Mouse (Mus musculus): ENCODE measurements around the gene Tbx1.

Gene Tbx1

DNA sequence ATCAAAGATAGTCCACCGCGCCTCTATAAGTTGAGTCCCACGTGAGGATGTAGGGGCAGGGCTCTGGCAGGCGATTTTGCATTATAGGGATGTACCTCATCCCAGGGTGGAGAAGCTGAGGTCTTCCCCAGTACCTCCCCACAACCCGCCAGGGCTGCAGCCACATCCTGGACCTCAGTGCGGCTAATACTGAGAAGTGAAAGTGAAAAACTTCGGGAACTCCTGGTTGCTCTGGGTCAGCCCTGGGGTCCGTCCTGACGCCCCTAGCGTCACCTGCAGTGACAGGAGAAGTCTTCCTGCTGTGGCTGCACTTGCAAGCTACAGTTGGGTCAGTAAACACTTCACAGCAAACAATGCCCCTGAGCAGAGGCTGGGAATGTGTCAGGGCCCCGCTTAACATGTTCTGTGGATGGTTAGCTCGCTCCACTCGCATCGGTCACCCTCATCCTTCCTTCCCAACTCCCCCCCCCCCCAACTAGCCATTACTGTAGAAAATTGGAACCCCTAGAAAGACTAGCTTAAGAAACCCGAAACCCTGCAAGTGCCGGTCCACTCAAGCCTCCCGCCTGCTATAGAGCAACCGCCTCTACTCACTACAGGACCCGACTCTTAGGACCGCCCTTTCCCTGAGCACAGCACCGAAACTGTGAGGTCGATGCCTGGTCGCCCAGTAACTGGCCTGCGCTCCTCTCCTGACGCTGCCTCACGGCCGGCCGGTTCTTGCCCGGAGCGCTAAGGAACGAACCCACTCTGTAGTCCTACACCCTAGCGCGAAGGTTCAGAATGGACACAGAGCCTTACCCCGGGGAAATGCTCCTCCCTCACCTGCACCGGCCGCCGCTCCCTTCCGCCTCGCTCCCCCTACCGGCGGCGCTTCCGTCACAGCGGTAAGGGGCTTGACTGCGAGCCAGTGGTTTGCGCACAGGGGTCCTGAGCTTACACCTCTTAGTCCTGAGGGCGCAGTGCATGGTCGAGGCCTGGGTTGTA, at the start of gene Tbx1:
Gene Tbx1 (minus strand): TSS at position 868 of the 987 bp plus-strand sequence.
- peak in 1 of 2 experiments; percentile 51 for DNase-seq

DNA sequence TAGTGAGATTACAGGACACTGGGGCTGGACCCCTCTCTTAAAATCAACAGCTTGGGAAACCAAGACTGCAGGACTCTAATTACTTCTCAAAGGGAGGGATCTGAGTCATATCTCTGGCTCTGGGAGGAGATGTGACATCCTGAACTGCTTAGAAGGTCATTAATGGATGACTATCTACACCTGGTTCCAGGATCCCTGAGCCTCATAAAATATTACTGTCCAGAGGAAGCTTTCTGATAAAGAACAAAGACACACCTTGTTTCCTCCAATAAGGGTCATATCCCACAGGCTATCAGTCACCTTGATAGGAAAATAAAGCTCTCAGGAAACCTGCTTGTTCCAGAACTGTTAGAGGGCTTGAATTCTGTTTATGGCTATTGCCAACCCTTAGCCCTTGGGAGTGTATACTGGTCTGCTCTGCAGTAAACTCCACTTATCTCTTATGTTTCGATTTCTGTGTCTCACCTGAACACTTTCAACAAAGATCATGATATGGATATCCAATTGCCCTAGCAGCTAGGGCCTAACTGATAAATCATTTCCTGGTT, 49.0 kb upstream of the Tbx1 start:
- DNase-seq = no peak

DNA sequence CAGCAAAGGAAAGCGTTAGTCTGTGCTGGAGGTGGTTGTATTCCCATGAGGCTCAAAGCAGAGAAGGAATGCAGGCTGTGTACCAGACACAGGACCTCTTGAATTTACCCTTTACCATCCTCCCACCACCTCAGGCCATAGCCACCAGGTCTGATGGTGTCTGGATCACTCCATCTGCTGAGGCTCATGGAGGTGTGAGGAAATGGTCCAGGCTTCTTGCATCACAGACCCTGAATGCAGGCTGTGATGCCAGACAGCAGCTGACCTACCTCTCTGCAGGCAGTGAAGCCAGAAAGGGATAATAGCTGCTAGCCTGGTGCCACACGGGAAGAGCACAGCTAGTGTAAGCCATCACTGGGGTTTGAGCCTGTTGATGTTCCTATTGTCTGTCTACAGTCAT, 47.9 kb upstream of the Tbx1 start:
- DNase-seq = no peak

DNA sequence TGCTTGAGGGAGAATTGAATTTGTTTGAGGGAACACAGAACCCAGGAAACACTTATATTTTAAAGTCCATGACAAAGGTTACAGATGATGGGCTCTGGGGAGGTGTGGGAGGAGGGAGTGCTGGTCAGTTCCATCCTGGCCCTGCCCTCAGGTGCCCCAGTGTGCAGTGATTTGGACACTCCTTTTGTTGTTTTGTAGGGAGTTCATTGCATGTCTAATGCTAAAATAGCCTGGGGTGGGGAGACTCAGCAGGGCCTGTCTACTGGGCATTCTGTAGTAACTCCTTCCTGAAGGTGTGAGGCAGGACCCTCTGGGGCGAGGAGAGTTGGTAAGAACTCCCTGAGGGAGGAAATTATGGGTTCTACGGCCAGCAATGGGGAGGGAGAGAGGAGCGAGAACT, 46.3 kb upstream of the Tbx1 start:
- DNase-seq = no peak

- no peak for DNase-seq
These were observed 45.9 kb upstream of the Tbx1 start for GRCm38 (mm10) chr16:18636401-18636800.

DNA sequence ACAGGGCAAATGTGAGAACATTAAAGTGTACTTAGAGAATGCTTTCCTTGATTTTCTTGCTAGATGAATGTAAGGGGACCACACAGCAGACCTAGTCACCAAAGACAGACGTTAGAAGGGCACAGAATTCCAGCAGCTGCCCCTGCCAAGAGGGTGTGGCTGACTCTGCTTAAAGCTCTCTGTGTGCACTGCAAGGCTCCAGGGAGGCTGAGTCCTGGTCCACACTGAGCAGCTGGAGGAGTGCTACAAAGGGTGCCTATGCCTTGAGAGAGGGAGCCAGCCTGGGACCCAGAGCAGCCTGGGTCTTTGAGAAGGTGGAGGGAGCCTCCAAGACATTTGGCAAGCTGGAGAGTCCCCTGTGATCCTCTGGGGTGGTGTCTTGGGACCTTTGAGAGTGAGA, 42.9 kb upstream of the Tbx1 start:
- no peak for DNase-seq

- DNase-seq = no peak
These were observed 42.3 kb upstream of the Tbx1 start for GRCm38 (mm10) chr16:18632816-18633215.

GRCm38 (mm10) chr16:18632059-18632458, 41.6 kb upstream of the Tbx1 start:
- no peak for DNase-seq

- DNase-seq = no peak
These were observed 40.7 kb upstream of the Tbx1 start for GRCm38 (mm10) chr16:18631141-18631540.

GRCm38 (mm10) chr16:18630291-18630690, 39.8 kb upstream of the Tbx1 start:
- DNase-seq = no peak

DNA sequence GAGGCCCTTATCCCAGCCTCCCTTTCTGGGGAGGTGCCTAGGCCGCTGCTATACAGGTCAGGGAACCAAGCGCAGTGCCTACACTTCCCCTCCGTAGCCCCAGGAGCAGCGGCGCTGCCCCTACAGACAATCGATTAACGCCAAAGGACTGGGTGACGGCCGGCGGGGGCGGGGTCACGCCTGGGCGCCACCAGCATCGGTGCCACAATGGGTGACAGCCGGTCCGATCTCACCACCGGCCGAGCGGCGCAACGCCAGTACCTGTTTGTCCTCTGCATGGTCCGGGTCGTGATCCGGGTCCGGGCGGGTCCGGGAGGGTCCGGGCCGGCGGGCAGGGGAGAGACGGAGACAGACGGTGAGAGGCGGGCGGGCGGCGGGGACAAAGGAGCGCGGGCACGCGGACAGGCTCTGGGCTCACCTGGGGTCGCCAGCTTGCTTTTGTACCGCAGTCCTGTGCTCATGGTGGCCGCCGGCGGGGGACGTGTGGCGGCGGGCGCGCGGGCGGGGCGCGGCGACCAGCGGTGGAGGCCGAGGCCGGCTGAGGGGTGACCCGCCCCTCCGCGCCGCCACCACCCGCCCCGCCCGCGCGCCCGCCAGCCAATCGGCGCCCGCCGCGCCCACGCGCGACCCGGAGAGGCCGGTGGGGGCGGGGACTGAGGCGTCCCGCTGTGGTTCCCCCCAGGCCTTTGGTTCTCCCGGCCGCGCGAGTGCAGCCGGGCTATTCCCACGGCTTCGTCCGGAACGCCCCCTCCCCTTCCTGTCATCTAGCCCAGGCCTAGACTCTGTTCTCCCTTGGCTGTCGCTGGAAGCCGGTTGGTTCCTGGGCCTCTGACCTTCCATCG, 39.1 kb upstream of the Tbx1 start, which contains the start of gene Sept5:
Gene Sept5 (minus strand): TSS at position 565 of the 842 bp plus-strand sequence.
- peak; percentile 82 to 86 for DNase-seq

DNA sequence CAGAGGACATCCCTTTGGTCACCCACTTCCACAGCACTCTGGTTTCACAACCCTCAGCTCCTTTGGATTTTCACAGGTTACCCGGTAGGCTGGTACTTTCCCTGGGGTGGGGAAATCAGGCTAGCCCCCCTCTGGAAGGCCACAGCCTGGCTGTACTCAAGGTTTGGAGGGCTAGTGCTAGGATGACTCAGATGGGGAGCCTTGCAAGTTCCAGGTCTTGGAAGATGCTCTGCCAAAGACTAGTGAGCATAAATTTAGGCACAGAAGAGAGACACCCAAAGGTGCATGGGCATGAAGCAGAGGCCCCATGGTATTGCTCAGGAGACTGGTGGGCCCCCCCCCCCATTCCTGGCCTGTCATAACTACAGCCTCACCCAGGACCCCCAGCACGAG, 38.5 kb upstream of the Tbx1 start:
- DNase-seq = no peak

DNA sequence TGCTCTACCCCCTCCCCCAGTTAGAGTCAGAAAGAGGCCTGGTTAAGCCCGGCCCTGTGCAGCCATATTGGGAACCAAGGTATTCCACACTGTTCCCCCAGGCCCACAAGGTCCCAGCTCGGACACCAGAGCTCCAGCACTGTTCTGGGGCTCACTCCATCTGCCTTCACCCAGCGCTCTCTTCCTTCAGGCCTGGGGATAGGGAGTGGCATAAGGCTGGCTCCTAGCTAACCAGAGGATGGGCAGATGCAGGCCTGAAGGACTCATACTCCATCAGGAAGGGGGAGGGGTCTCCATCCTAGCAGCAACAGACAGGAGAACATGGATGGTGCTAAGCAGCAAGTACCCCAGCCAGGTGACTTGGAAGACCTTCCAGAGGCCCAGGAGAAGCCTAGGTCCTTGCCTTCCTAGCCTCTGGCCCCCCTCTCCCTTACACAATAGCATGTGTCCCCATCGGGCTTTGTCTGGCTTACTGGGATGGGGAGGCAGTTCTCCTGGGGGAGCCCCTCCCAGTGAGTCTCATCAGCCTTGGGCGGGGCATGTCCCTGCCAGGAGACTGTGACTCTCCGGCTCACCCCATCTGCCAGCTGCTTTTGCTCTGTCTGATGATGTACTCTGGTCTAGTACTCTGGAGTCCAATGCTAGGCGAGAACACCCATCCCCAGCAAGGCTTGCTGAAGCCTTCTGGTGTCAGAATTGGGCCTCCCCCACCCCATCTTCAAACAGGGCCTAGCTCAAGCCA, 37.9 kb upstream of the Tbx1 start:
- DNase-seq = no peak

- DNase-seq = no peak
These were observed 36.7 kb upstream of the Tbx1 start for GRCm38 (mm10) chr16:18627163-18627562.

GRCm38 (mm10) chr16:18626376-18626878, 36.0 kb upstream of the Tbx1 start, which contains the start of gene Gm49601:
Gene Gm49601 (minus strand): TSS chr16:18626427.
- peak; percentile 86 to 90 for DNase-seq

- DNase-seq = no peak
These were observed 35.4 kb upstream of the Tbx1 start for GRCm38 (mm10) chr16:18625791-18626311.

GRCm38 (mm10) chr16:18625097-18625496, 34.6 kb upstream of the Tbx1 start:
- no peak for DNase-seq

- no peak for DNase-seq
These were observed 34.2 kb upstream of the Tbx1 start for GRCm38 (mm10) chr16:18624641-18625040.

DNA sequence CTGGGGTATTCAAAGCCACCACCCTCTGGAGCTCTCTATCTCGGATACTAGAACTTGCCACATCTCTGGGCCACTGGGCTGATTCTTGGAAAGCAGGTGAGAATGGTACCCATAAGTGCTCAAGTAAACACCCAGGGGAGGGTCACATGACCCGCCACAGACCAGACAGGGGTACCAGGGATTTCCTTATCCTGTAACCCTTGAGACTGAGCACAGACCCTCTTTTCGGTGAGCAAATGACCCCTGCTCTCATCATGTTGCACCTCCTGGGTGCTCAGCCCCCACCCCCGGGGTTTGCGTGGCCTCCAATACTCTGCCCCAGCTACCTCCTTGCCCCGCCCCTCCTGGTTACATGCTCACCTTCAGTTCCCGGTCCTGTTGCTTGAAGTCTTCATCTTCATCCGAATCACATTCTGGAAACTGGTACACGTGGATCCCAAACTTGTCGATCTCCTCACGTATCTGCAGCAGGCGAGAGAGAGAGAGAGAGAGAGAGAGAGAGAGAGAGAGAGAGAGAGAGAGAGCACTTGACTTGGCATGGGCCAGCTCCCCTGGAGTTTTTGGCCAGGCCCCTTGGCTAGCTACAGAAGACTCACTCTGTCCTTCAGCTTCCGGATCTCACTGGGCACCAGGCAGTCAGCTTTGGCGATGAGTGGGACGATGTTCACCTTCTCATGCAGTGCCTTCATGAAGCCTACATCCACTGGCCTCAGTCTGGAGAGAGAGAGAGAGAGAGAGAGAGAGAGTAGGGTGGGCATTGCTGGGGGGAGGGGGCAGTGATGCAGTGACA, 33.5 kb upstream of the Tbx1 start:
- DNase-seq = no peak

- DNase-seq = no peak
These were observed 32.7 kb upstream of the Tbx1 start for GRCm38 (mm10) chr16:18622916-18623750.

Data from kidney, postnatal 4 days (tissue).